ENCODE assay signal across 7 mouse cellular contexts in genomic region chr12:113074329-113075062, GRCm38 (mm10). TPM values are rescaled to one million over a fixed set of nuclear protein-coding genes. Genes with fewer than 3 reads are reported as not detected.
DNase-seq lines count a peak whose midpoint lies in the region; ATAC-seq and TF ChIP-seq lines count a peak whose summit lies in the region.

TSS of gene Tex22 (plus strand) at chr12:113074502.

- no peak for TF ChIP-seq CTCF in kidney, adult 2 months (conservative IDR thresholded peaks at IDR 0.05; ENCODE audit: insufficient read depth, insufficient read length, low read depth, low read length)

- H3K4me2 ChIP-seq in embryonic facial prominence, embryonic 13.5 days = peak within 1 kb of the TSS; percentile 95
- peak within 1 kb of the TSS; percentile 91 for H3K4me2 ChIP-seq in limb, embryonic 11.5 days (ENCODE audit: low read depth, severe bottlenecking)
- peak within 1 kb of the TSS; percentile 96 for H3K4me2 ChIP-seq in midbrain, embryonic 13.5 days (replicated peaks)

- no peaks in the 10 kb centered on the region for H3K9me3 ChIP-seq in embryonic facial prominence, embryonic 13.5 days
- no peaks in the 10 kb centered on the region for H3K9me3 ChIP-seq in limb, embryonic 11.5 days (ENCODE audit: control insufficient read depth, low read length)
- no peaks in the 10 kb centered on the region for H3K9me3 ChIP-seq in midbrain, embryonic 13.5 days

- H3K4me3 ChIP-seq in embryonic facial prominence, embryonic 13.5 days = peak within 1 kb of the TSS; percentile 51
- peak within 1 kb of the TSS; percentile 58 for H3K4me3 ChIP-seq in kidney, adult 2 months (ENCODE audit: insufficient read depth, low read depth, low read length)
- peak within 1 kb of the TSS; percentile 44 for H3K4me3 ChIP-seq in limb, embryonic 11.5 days (ENCODE audit: low read depth, low read length)
- peak within 1 kb of the TSS; percentile 52 for H3K4me3 ChIP-seq in midbrain, embryonic 13.5 days (replicated peaks)

- H3K27me3 ChIP-seq in embryonic facial prominence, embryonic 13.5 days = no peaks in the 10 kb centered on the region
- H3K27me3 ChIP-seq in kidney, adult 2 months (replicated peaks; ENCODE audit: control insufficient read depth, insufficient read depth, low read length) = no peaks in the 10 kb centered on the region
- H3K27me3 ChIP-seq in limb, embryonic 11.5 days (ENCODE audit: control insufficient read depth, insufficient read depth, low read length) = no peaks in the 10 kb centered on the region
- H3K27me3 ChIP-seq in midbrain, embryonic 13.5 days = no peaks in the 10 kb centered on the region

- H3K27ac ChIP-seq in embryonic facial prominence, embryonic 13.5 days = peak within 1 kb of the TSS; percentile 87
- peak within 1 kb of the TSS; percentile 86 for H3K27ac ChIP-seq in kidney, adult 2 months (ENCODE audit: insufficient read depth, low read depth, low read length)
- H3K27ac ChIP-seq in limb, embryonic 11.5 days (replicated peaks; ENCODE audit: low read depth, low read length) = peak within 1 kb of the TSS; percentile 45; the same call in 1 of the 2 replicates
- H3K27ac ChIP-seq in midbrain, embryonic 13.5 days = peak within 1 kb of the TSS; percentile 95

- H3K9ac ChIP-seq in embryonic facial prominence, embryonic 13.5 days = peak within 1 kb of the TSS; percentile 75
- H3K9ac ChIP-seq in limb, embryonic 11.5 days (ENCODE audit: low read length) = peak within 1 kb of the TSS; percentile 45
- peak within 1 kb of the TSS; percentile 79 for H3K9ac ChIP-seq in midbrain, embryonic 13.5 days (replicated peaks)

- H3K36me3 ChIP-seq in embryonic facial prominence, embryonic 13.5 days = peaks cover 26% of the 10 kb centered on the region
- H3K36me3 ChIP-seq in kidney, adult 2 months (ENCODE audit: control insufficient read depth, insufficient read depth, low read length) = no peaks in the 10 kb centered on the region
- H3K36me3 ChIP-seq in limb, embryonic 11.5 days (ENCODE audit: control insufficient read depth, insufficient read depth, low read length) = 0 out of 2 replicates have a peak, but pooled peaks cover 3% of the 10 kb centered on the region
- peaks cover 27% of the 10 kb centered on the region for H3K36me3 ChIP-seq in midbrain, embryonic 13.5 days

- ATAC-seq in embryonic facial prominence, embryonic 13.5 days (ENCODE audit: insufficient number of reproducible peaks, insufficient read depth, low FRiP score, low TSS enrichment, low read depth) = peak; percentile 85
- ATAC-seq in limb, embryonic 11.5 days (ENCODE audit: insufficient number of reproducible peaks, low FRiP score, low TSS enrichment, low read depth) = peak; percentile 90
- peak; percentile 93 for ATAC-seq in midbrain, embryonic 13.5 days

- WGBS in embryonic facial prominence, embryonic 13.5 days = 3% methylated on average over 32 of the region's 32 CpGs
- WGBS in kidney, adult 2 months = 1% methylated on average over 32 of the region's 32 CpGs
- 4% methylated on average over 32 of the region's 32 CpGs for WGBS in limb, embryonic 11.5 days
- 2% methylated on average over 32 of the region's 32 CpGs for WGBS in midbrain, embryonic 13.5 days

- H3K4me1 ChIP-seq in embryonic facial prominence, embryonic 13.5 days = peaks cover 19% of the 10 kb centered on the region
- peaks cover 9% of the 10 kb centered on the region for H3K4me1 ChIP-seq in kidney, adult 2 months (ENCODE audit: control insufficient read depth, insufficient read depth, low read length)
- peaks cover 4% of the 10 kb centered on the region; the same call in 1 of the 2 replicates for H3K4me1 ChIP-seq in limb, embryonic 11.5 days (ENCODE audit: control insufficient read depth, insufficient read depth, low read length)
- peaks cover 25% of the 10 kb centered on the region for H3K4me1 ChIP-seq in midbrain, embryonic 13.5 days (replicated peaks)

- TF ChIP-seq POLR2A in kidney, adult 2 months (IDR thresholded peaks at IDR 0.05; ENCODE audit: low read depth, low read length) = peak; percentile 79

- DNase-seq in adrenal gland, postnatal 36 days = peak; percentile 95 to 96
- DNase-seq in heart, adult 18-20 months = peak; percentile 92
- DNase-seq in kidney, adult 2 months = peak; percentile 92
- peak; percentile 86 for DNase-seq in limb, embryonic 11.5 days (ENCODE audit: low spot score)
- DNase-seq in spleen, adult 12 weeks (ENCODE audit: low spot score) = peak; percentile 42

RNA-seq across cellular contexts. Expression of gene Tex22, which starts in this region (rescaled TPM):
- total RNA-seq in adrenal gland, postnatal 36 days (2021) = under 1 TPM in 1 of 2 experiments, not detected in 1; 0.46 TPM
- polyA plus RNA-seq in embryonic facial prominence, embryonic 13.5 days (2015; fragmentation: Nextera tagmentation; extraction: Ambion mirVana) = not detected in 2 replicates
- not detected for total RNA-seq in heart, adult 18-20 months (2021)
- polyA plus RNA-seq in kidney, adult 2 months (2012; rRNA removed) = 0.16 and 0.46 TPM in 2 replicates
- 0.21 TPM in 1 of 2 replicates, not detected in the other for polyA plus RNA-seq in limb, embryonic 11.5 days (2014; fragmentation: Nextera tagmentation; extraction: Ambion mirVana)
- 0.20 TPM in 1 of 2 replicates, not detected in the other for polyA plus RNA-seq in midbrain, embryonic 13.5 days (2015; fragmentation: Nextera tagmentation; extraction: Ambion mirVana)

Comparison
In these comparisons a context has a peak if more than half of its experiments do, and no peak if none do; other contexts are left out.
1. Peak in every context shown above with its lines: DNase-seq, ATAC-seq, H3K4me3 ChIP-seq and H3K27ac ChIP-seq.
2. Peak in DNase-seq in adrenal gland, postnatal 36 days; RNA of the gene not detected or under 1 TPM.
3. Peak in ATAC-seq, H3K4me3 ChIP-seq, H3K27ac ChIP-seq, H3K9ac ChIP-seq and H3K4me2 ChIP-seq in embryonic facial prominence, embryonic 13.5 days; RNA of the gene not detected or under 1 TPM.
4. Peak in DNase-seq in heart, adult 18-20 months; RNA of the gene not detected or under 1 TPM.
5. Peak in DNase-seq, H3K4me3 ChIP-seq and H3K27ac ChIP-seq in kidney, adult 2 months; RNA of the gene not detected or under 1 TPM.
6. Peak in DNase-seq, ATAC-seq, H3K4me3 ChIP-seq, H3K27ac ChIP-seq, H3K9ac ChIP-seq and H3K4me2 ChIP-seq in limb, embryonic 11.5 days; RNA of the gene not detected or under 1 TPM.
7. Peak in ATAC-seq, H3K4me3 ChIP-seq, H3K27ac ChIP-seq, H3K9ac ChIP-seq and H3K4me2 ChIP-seq in midbrain, embryonic 13.5 days; RNA of the gene not detected or under 1 TPM.
8. DNase-seq: peak in every context shown above with its lines; median percentile 96 in adrenal gland, postnatal 36 days; 92 in heart, adult 18-20 months; 92 in kidney, adult 2 months; 86 in limb, embryonic 11.5 days; 42 in spleen, adult 12 weeks.
9. H3K27ac ChIP-seq: peak in every context shown above with its lines; median percentile 95 in midbrain, embryonic 13.5 days; 87 in embryonic facial prominence, embryonic 13.5 days; 86 in kidney, adult 2 months; 45 in limb, embryonic 11.5 days.